Mouse (Mus musculus) gastrocnemius, postnatal 14 days (tissue): ENCODE data around the gene Gabbr2. TPM values are rescaled to one million over a fixed set of nuclear protein-coding genes. Genes with fewer than 3 reads are reported as not detected.

Experiments
- DNase-seq: peaks from one replicate; pipeline ENCODE4 v3.0.0; 2021; ENCODE audit warnings: mixed read lengths
- intact Hi-C: fragments of 180-260 bp; cut with DNase I; formaldehyde crosslinking; loops from one replicate; pipeline ENCODE4 v1.15.1; 2025; ENCODE audit warnings: low total_unique reads
- total RNA-seq, 2 experiments: library from RNA; stranded (reverse); gene quantifications; 2 replicates each; pipeline ENCODE4 v1.2.3; 2021

Gene Gabbr2
- total RNA-seq, 2 experiments from 2014 or later: 0.14 to 0.20 TPM

DNA sequence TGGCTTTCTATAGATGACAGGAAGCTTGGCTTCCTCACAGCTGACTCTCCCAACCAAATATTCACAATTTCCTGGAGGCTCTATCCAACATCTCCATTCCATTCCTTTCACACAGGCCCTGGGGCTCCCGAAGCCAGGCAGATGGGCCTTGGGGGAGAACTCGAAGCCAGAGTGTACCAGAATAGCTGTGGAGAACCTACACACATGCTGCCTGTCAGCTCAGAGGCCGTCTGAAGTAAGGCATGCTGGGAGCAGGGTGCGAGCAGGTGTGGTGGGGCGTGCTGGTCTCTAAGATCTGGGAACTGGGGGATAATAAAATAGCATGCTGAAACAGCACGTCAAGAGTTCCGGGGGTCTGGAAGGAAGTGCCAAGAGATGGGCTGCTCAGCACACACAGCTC lies 154.3 kb downstream of the Gabbr2 start:
- DNase-seq: no peak

GRCm38 (mm10) chr4:46836065-46836464 lies 155.6 kb downstream of the Gabbr2 start:
- intact Hi-C loops: loop anchor here (10.0 kb wide), 1 partner anchor 141 kb away; no protein-coding TSS in a partner anchor
- no peak for DNase-seq

More for the DNA sequence above, 154.3 kb downstream of the Gabbr2 start:
- intact Hi-C loops: loop anchor here (10.0 kb wide), 1 partner anchor 143 kb away; no protein-coding TSS in a partner anchor

- no peak for DNase-seq
- intact Hi-C loops: loop anchor here (10.0 kb wide), 1 partner anchor 140 kb away; no protein-coding TSS in a partner anchor
Observed at GRCm38 (mm10) chr4:46835064-46835463, 156.6 kb downstream of the Gabbr2 start.

GRCm38 (mm10) chr4:46832834-46833544 lies 158.7 kb downstream of the Gabbr2 start:
- intact Hi-C loops: loop anchor here (10.0 kb wide), 1 partner anchor 138 kb away; no protein-coding TSS in a partner anchor
- no peak for DNase-seq

DNA sequence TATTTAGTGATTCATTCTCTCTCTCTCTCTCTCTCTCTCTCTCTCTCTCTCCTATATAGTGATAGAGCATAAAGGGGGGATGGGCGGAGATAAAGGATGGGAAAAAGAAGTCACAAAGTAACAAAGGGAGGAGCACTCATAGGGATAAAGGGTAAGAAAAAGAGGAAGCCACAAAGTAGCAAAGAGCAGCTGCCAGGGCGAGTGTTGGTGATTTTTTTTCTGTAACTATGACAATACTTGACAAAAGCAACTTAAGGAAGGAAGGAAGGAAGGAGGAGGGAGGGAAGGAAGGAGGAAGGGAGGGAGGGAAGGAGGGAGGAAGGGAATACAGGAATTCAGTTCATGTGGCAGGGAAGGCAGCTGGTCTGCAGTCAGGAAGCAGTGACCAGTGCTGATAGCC lies 162.0 kb downstream of the Gabbr2 start:
- DNase-seq: no peak
- intact Hi-C loops: loop anchor here (10.0 kb wide), 1 partner anchor 135 kb away; no protein-coding TSS in a partner anchor

- intact Hi-C loops: no loop called here
- DNase-seq: no peak
Observed at GRCm38 (mm10) chr4:46828141-46828571, 163.5 kb downstream of the Gabbr2 start.

GRCm38 (mm10) chr4:46827471-46827870 lies 164.2 kb downstream of the Gabbr2 start:
- DNase-seq: peak; percentile 66
- intact Hi-C loops: no loop called here

GRCm38 (mm10) chr4:46825846-46826529 lies 165.7 kb downstream of the Gabbr2 start:
- DNase-seq: no peak
- intact Hi-C loops: no loop called here

DNA sequence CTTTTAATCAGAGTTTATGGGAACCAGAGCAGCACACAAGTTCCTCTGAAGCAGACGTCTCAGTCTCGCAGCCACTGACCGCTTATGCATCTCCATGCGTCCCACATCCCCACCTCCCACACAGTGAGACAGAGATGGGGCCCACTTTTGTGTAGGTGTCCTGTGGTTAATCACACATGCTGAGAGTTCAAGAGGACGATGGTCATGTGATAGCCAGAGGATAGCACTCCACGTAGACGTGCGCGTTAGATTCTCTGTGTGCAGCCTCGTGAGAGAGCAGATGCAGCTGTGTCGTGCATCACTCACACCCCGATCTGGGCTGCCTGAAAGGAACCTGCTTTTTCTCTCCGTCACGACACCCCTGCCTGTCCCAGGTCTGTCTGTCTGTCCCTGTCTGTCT lies 167.9 kb downstream of the Gabbr2 start:
- no peak for DNase-seq
- intact Hi-C loops: no loop called here

- DNase-seq: no peak
- intact Hi-C loops: no loop called here
Observed at GRCm38 (mm10) chr4:46821709-46822108, 170.0 kb downstream of the Gabbr2 start.

GRCm38 (mm10) chr4:46814954-46815353 lies 176.7 kb downstream of the Gabbr2 start:
- intact Hi-C loops: no loop called here
- no peak for DNase-seq

GRCm38 (mm10) chr4:46814236-46814635 lies 177.4 kb downstream of the Gabbr2 start:
- peak; percentile 36 for DNase-seq
- intact Hi-C loops: no loop called here

- intact Hi-C loops: no loop called here
- no peak for DNase-seq
Observed at GRCm38 (mm10) chr4:46811165-46811564, 180.5 kb downstream of the Gabbr2 start.

DNA sequence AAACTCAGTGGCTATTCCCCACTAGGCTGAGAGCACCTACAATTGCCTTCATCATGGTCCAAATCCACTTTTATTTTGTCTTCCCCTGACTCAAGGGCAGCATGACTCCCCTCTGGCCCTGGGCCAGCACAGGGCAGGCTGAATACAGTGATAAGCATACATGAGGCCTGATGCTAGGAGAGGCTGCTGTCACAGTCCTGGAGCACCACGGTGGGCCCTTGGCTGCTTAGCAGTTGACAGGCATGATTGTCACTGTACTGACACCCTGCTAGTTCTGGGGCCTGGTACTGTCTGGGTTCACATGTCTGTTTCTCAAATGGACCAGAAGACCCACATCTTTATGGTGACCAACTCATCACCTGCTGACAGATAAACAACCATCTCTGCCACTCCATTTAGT lies 184.8 kb downstream of the Gabbr2 start:
- intact Hi-C loops: no loop called here
- no peak for DNase-seq

DNA sequence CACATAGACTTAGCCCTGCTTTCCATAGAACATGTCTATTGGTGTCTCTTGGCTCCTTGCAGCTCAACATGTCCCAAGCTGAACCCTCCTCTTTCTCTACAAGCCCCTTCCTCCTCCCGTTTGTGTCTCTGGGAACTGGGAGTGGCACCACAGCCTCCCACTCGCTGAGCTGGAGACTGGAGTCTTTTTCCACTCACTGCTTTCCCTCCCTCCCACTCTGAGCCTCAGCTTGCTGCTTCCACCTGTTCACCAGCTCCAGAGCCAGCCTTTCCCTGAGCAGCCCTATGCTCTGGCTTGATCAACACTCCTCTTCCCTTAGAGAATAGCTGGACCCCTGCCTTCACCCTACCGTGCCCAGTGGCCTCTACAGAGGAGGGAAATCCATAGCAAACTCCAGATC lies 185.8 kb downstream of the Gabbr2 start:
- DNase-seq: no peak
- intact Hi-C loops: no loop called here

DNA sequence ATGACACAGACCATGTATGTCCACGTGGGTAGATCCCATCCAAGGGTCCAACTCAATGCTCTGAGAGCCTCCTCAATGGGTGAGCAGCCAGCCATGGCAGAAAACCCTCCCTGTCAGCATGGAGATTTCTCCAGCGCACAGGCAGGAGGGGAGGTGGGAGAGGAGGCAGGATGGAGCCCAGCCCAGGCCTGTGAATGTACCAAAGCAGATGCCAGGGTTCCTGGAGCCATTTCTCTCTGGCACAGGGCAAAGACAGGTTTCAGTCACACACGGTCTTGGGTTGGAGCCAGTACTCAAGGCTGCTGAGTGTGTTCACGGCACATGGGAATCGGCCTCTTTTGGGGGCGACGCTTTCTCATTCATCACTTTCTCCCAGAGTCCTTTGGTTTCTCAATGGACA lies 189.3 kb downstream of the Gabbr2 start:
- DNase-seq: no peak
- intact Hi-C loops: no loop called here

- no peak for DNase-seq
- intact Hi-C loops: no loop called here
Observed at GRCm38 (mm10) chr4:46799904-46800303, 191.8 kb downstream of the Gabbr2 start.

- no peak for DNase-seq
- intact Hi-C loops: no loop called here
Observed at GRCm38 (mm10) chr4:46795707-46796106, 196.0 kb downstream of the Gabbr2 start.

DNA sequence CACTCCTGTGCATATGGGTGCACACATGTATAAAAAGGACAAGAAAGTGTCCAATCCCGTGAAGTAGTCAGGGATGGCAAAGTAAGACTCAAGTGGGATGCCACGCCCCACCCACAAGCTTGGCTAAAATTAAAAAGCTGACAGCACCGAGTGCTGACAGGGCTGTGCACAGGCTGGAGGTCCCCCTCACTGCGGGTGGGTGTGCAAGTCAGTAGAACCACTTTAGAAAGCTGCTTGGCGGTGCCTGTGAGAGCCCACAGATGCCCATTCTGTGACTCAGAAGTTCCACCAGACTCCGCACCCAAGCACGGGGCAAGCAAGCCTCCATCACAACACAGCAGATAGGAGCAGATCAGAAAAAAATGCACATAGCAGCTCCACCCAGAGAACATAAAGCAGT lies 197.1 kb downstream of the Gabbr2 start:
- no peak for DNase-seq
- intact Hi-C loops: no loop called here

GRCm38 (mm10) chr4:46792280-46793026 lies 199.2 kb downstream of the Gabbr2 start:
- peak; percentile 55 for DNase-seq
- intact Hi-C loops: no loop called here
